Mouse (Mus musculus) embryonic stem cell, embryonic (primary cell): ENCODE results near the gene Olfr15.
"Not testable (repeated sequence)": the region's sequence is repeated elsewhere in the genome, so short reads cannot be mapped to it uniquely, and the experiment has no call there.

Source experiments
- CTCF ChIA-PET, 4 experiments: fragments of 300-600 bp in 2 of 4; fragments of 350-600 bp in 2 of 4; sonication (Branson Sonifier 250); formaldehyde crosslinking; loops; one replicate each; lab custom pipeline; 2022; ENCODE audit warnings: inconsistent platforms in 2 of 4; lab: Charles Lee
- POLR2A ChIA-PET, 4 experiments: fragments of 300-600 bp in 2 of 4; fragments of 350-600 bp in 2 of 4; sonication (Branson Sonifier 250); formaldehyde crosslinking; loops; one replicate each; lab custom pipeline; 2022; ENCODE audit warnings: antibody characterized with exemption in 4 of 4, inconsistent platforms in 1 of 4; lab: Charles Lee

Olfr15 gene

GRCm38 (mm10) chr16:3830588-3831109, at the start of gene Olfr15:
TSS of gene Olfr15 (plus strand) at chr16:3830878.
- POLR2A ChIA-PET = no interaction called here
- CTCF ChIA-PET = interaction anchor here (0.5 to 1.1 kb wide), 6 partner anchors 9 to 291 kb away, joined by 3 to 4 read pairs (median 4); partner anchors contain the start of gene Slx4 (in 1 of the 4)

- CTCF ChIA-PET = no interaction called here
- POLR2A ChIA-PET = interaction anchor here in 2 of 4 experiments (0.5 to 1.9 kb wide), 6 partner anchors 34 to 431 kb away, joined by 3 to 9 read pairs (median 5); partner anchors contain the start of gene Zfp263 (in 1 of the 2)
Measured at GRCm38 (mm10) chr16:3781237-3781636, 49.4 kb upstream of the Olfr15 start.

GRCm38 (mm10) chr16:3788394-3788793, 42.3 kb upstream of the Olfr15 start:
- CTCF ChIA-PET = no interaction called here
- POLR2A ChIA-PET = no interaction called here

- ChIA-PET CTCF (no interaction called here), POLR2A (interaction anchor here in 1 of 4 experiments (1.0 to 1.2 kb wide), 2 partner anchors 35 to 62 kb away, joined by 3 to 4 read pairs; no protein-coding TSS in a partner anchor)
Measured at GRCm38 (mm10) chr16:3808176-3808575, 22.5 kb upstream of the Olfr15 start.

- POLR2A ChIA-PET, CTCF ChIA-PET: not testable (repeated sequence)
Measured at GRCm38 (mm10) chr16:3814667-3815066, 16.0 kb upstream of the Olfr15 start.

GRCm38 (mm10) chr16:3820202-3820601, 10.5 kb upstream of the Olfr15 start:
- CTCF ChIA-PET = interaction anchor here in 1 of 4 experiments (0.6 kb wide), 2 partner anchors 15 to 288 kb away, joined by 3 read pairs; no protein-coding TSS in a partner anchor
- POLR2A ChIA-PET = no interaction called here

GRCm38 (mm10) chr16:3828021-3828420, 2.7 kb upstream of the Olfr15 start:
- ChIA-PET POLR2A (interaction anchor here in 1 of 4 experiments (0.6 kb wide), 1 partner anchor 288 kb away, joined by 3 read pairs; no protein-coding TSS in a partner anchor), CTCF (no interaction called here)

- CTCF ChIA-PET = interaction anchor here in 1 of 4 experiments (0.6 kb wide), 1 partner anchor 13 kb away, joined by 5 read pairs; no protein-coding TSS in a partner anchor
- POLR2A ChIA-PET = no interaction called here
Measured at GRCm38 (mm10) chr16:3829727-3830126, 951 bp upstream of the Olfr15 start.

GRCm38 (mm10) chr16:3835461-3835860, 4.8 kb downstream of the Olfr15 start:
- ChIA-PET POLR2A (interaction anchor here in 3 of 4 experiments (0.6 to 2.8 kb wide), 4 partner anchors 12 to 1516 kb away, joined by 3 to 11 read pairs (median 3); partner anchors contain the start of genes Slx4 (in 1 of the 3) and Zfp174 (in 1 of the 3)), CTCF (interaction anchor here in 1 of 4 experiments (1.3 kb wide), 1 partner anchor 13 kb away, joined by 4 read pairs; no protein-coding TSS in a partner anchor)

GRCm38 (mm10) chr16:3839157-3839885, 8.6 kb downstream of the Olfr15 start:
- CTCF ChIA-PET = interaction anchor here (0.6 to 1.5 kb wide), 24 partner anchors 9 to 649 kb away, joined by 3 to 5 read pairs (median 3); partner anchors contain the start of genes Slx4 (in 3 of the 4), 1700037C18Rik (in 2 of the 4), Cluap1 (in 2 of the 4) and Olfr15 (in 2 of the 4)
- POLR2A ChIA-PET = interaction anchor here in 2 of 4 experiments (1.1 to 1.8 kb wide), 4 partner anchors 8 to 60 kb away, joined by 3 to 6 read pairs (median 4); partner anchors contain the start of gene Zfp174 (in 1 of the 2)

- CTCF ChIA-PET = interaction anchor here in 3 of 4 experiments (0.6 to 1.0 kb wide), 3 partner anchors 12 to 297 kb away, joined by 3 to 6 read pairs (median 5); partner anchors contain the start of genes Gm20695 (in 1 of the 3), Olfr15 (in 1 of the 3) and Zfp597 (in 1 of the 3)
- POLR2A ChIA-PET = interaction anchor here in 3 of 4 experiments (0.6 to 2.2 kb wide), 10 partner anchors 30 to 947 kb away, joined by 3 to 16 read pairs (median 4); partner anchors contain the start of genes Cdip1 (in 1 of the 3), Gm20695 (in 1 of the 3), Naa60 (in 1 of the 3) and Slx4 (in 1 of the 3)
Measured at GRCm38 (mm10) chr16:3842989-3843388, 12.3 kb downstream of the Olfr15 start.

GRCm38 (mm10) chr16:3843796-3844195, 13.1 kb downstream of the Olfr15 start:
- POLR2A ChIA-PET = interaction anchor here in 2 of 4 experiments (1.4 to 2.2 kb wide), 2 partner anchors 29 to 40 kb away, joined by 5 to 16 read pairs; partner anchors contain the start of genes Gm20695 (in 1 of the 2), Naa60 (in 1 of the 2) and Zfp597 (in 1 of the 2)
- CTCF ChIA-PET = interaction anchor here in 2 of 4 experiments (1.0 kb wide), 2 partner anchors 13 to 40 kb away, joined by 3 to 6 read pairs; partner anchors contain the start of genes Gm20695 (in 1 of the 2), Olfr15 (in 1 of the 2) and Zfp597 (in 1 of the 2)

GRCm38 (mm10) chr16:3846711-3847518, 16.2 kb downstream of the Olfr15 start, which contains the start of gene Zfp174:
TSS of gene Zfp174 (plus strand) at chr16:3847268.
- ChIA-PET CTCF (interaction anchor here in 1 of 4 experiments (1.0 to 1.1 kb wide), 5 partner anchors 44 to 704 kb away, joined by 3 to 5 read pairs (median 3); partner anchors contain the start of genes 1700037C18Rik, Cluap1 and Srl), POLR2A (interaction anchor here (0.6 to 3.3 kb wide), 36 partner anchors 8 to 712 kb away, joined by 3 to 33 read pairs (median 6); partner anchors contain the start of genes Naa60 (in 3 of the 4), Gm20695 (in 2 of the 4), Slx4 (in 2 of the 4) and Trap1 (in 2 of the 4))

GRCm38 (mm10) chr16:3847871-3848270, 17.2 kb downstream of the Olfr15 start:
- CTCF ChIA-PET = interaction anchor here (0.6 to 1.9 kb wide), 9 partner anchors 8 to 1618 kb away, joined by 3 to 6 read pairs (median 4); partner anchors contain the start of genes 1700037C18Rik (in 1 of the 4), Cluap1 (in 1 of the 4), Naa60 (in 1 of the 4) and Slx4 (in 1 of the 4)
- POLR2A ChIA-PET = interaction anchor here (0.6 to 3.3 kb wide), 34 partner anchors 9 to 711 kb away, joined by 3 to 33 read pairs (median 6); partner anchors contain the start of genes Naa60 (in 3 of the 4), Zfp263 (in 3 of the 4), Gm20695 (in 2 of the 4) and Slx4 (in 2 of the 4)

GRCm38 (mm10) chr16:3848416-3848815, 17.7 kb downstream of the Olfr15 start:
- POLR2A ChIA-PET = interaction anchor here (0.6 to 3.3 kb wide), 24 partner anchors 9 to 711 kb away, joined by 3 to 33 read pairs (median 6); partner anchors contain the start of genes Gm20695 (in 2 of the 4), Naa60 (in 2 of the 4), Slx4 (in 2 of the 4) and Zfp263 (in 2 of the 4)
- CTCF ChIA-PET = interaction anchor here (0.6 to 1.9 kb wide), 10 partner anchors 9 to 1618 kb away, joined by 3 to 6 read pairs (median 4); partner anchors contain the start of genes 1700037C18Rik (in 1 of the 4), Cluap1 (in 1 of the 4), Naa60 (in 1 of the 4) and Slx4 (in 1 of the 4)

- POLR2A ChIA-PET = interaction anchor here in 2 of 4 experiments (0.6 to 4.0 kb wide), 3 partner anchors 21 to 91 kb away, joined by 3 to 18 read pairs (median 3); partner anchors contain the start of gene Naa60 (in 1 of the 2)
- CTCF ChIA-PET = not testable (repeated sequence)
Measured at GRCm38 (mm10) chr16:3851301-3851700, 20.6 kb downstream of the Olfr15 start.
